Mouse (Mus musculus): ENCODE results near the gene Hs6st3. TPM values are rescaled to one million over a fixed set of nuclear protein-coding genes. Genes with fewer than 3 reads are reported as not detected.
"Not testable (repeated sequence)": the region's sequence is repeated elsewhere in the genome, so short reads cannot be mapped to it uniquely, and the experiment has no call there.

Gene Hs6st3
- polyA plus RNA-seq, 1 experiment from 2014 or later = not detected

GRCm38 (mm10) chr14:119544596-119544995 is 406.5 kb downstream of the Hs6st3 start:
- no peak for ATAC-seq
- H3K9me3 ChIP-seq (ENCODE audit: low read length) = no peaks in the 10 kb centered on the region
- H3K4me2 ChIP-seq (ENCODE audit: low read depth, low read length) = no peak overlapping the region
- no peak for TF ChIP-seq EP300 (IDR thresholded peaks at IDR 0.05; ENCODE audit: low read depth)
- no peak for TF ChIP-seq CTCF (IDR thresholded peaks at IDR 0.05; ENCODE audit: low read depth)
- no peak overlapping the region for H3K4me3 ChIP-seq (ENCODE audit: low read depth, low read length)
- H3K9ac ChIP-seq (replicated peaks) = no peak overlapping the region
- no peaks in the 10 kb centered on the region for H3K27me3 ChIP-seq (ENCODE audit: insufficient read depth, low read length)
- H3K27ac ChIP-seq (ENCODE audit: low read depth) = no peak overlapping the region
- H3K36me3 ChIP-seq (replicated peaks; ENCODE audit: insufficient read depth, low read length) = no peaks in the 10 kb centered on the region
- WGBS (ENCODE audit: insufficient replicate concordance) = 55% methylated on average over 3 of the region's 3 CpGs
- no peak for DNase-seq
- H3K4me1 ChIP-seq (ENCODE audit: insufficient read depth) = no peaks in the 10 kb centered on the region

- Histone ChIP-seq H3K4me3 (ENCODE audit: low read depth, low read length) (no peak overlapping the region), H3K27me3 (ENCODE audit: insufficient read depth, low read length) (no peaks in the 10 kb centered on the region), H3K4me2 (ENCODE audit: low read depth, low read length) (no peak overlapping the region), H3K36me3 (replicated peaks; ENCODE audit: insufficient read depth, low read length) (no peaks in the 10 kb centered on the region), H3K9ac (replicated peaks) (no peak overlapping the region), H3K9me3 (ENCODE audit: low read length) (no peaks in the 10 kb centered on the region), H3K27ac (ENCODE audit: low read depth) (no peak overlapping the region), H3K4me1 (ENCODE audit: insufficient read depth) (no peaks in the 10 kb centered on the region)
- DNase-seq = no peak
- TF ChIP-seq CTCF (IDR thresholded peaks at IDR 0.05; ENCODE audit: low read depth) (no peak), EP300 (IDR thresholded peaks at IDR 0.05; ENCODE audit: low read depth) (no peak)
- 71% methylated on average over 4 of the region's 4 CpGs for WGBS (ENCODE audit: insufficient replicate concordance)
- no peak for ATAC-seq
These were observed 420.2 kb downstream of the Hs6st3 start for GRCm38 (mm10) chr14:119558356-119558755.

GRCm38 (mm10) chr14:119582039-119582508 is 443.9 kb downstream of the Hs6st3 start:
- ATAC-seq (no peak), DNase-seq (no peak)
- Histone ChIP-seq H3K4me1 (ENCODE audit: insufficient read depth) (no peaks in the 10 kb centered on the region), H3K9me3 (ENCODE audit: low read length) (no peaks in the 10 kb centered on the region), H3K27ac (ENCODE audit: low read depth) (no peak overlapping the region), H3K4me3 (ENCODE audit: low read depth, low read length) (no peak overlapping the region), H3K36me3 (replicated peaks; ENCODE audit: insufficient read depth, low read length) (no peaks in the 10 kb centered on the region), H3K27me3 (ENCODE audit: insufficient read depth, low read length) (no peaks in the 10 kb centered on the region), H3K4me2 (ENCODE audit: low read depth, low read length) (no peak overlapping the region), H3K9ac (replicated peaks) (no peak overlapping the region)
- TF ChIP-seq CTCF (IDR thresholded peaks at IDR 0.05; ENCODE audit: low read depth) (no peak), EP300 (IDR thresholded peaks at IDR 0.05; ENCODE audit: low read depth) (no peak)
- WGBS (ENCODE audit: insufficient replicate concordance) = 59% methylated on average over 10 of the region's 10 CpGs

- TF ChIP-seq EP300 (IDR thresholded peaks at IDR 0.05; ENCODE audit: low read depth) = no peak
- no peak for TF ChIP-seq CTCF (IDR thresholded peaks at IDR 0.05; ENCODE audit: low read depth)
- Histone ChIP-seq H3K4me2 (ENCODE audit: low read depth, low read length) (no peak overlapping the region), H3K9ac (replicated peaks) (no peak overlapping the region), H3K9me3 (ENCODE audit: low read length) (no peaks in the 10 kb centered on the region), H3K36me3 (replicated peaks; ENCODE audit: insufficient read depth, low read length) (no peaks in the 10 kb centered on the region), H3K4me3 (ENCODE audit: low read depth, low read length) (no peak overlapping the region), H3K27ac (ENCODE audit: low read depth) (no peak overlapping the region), H3K27me3 (ENCODE audit: insufficient read depth, low read length) (no peaks in the 10 kb centered on the region), H3K4me1 (ENCODE audit: insufficient read depth) (no peaks in the 10 kb centered on the region)
- DNase-seq (no peak), ATAC-seq (no peak)
- WGBS (ENCODE audit: insufficient replicate concordance) = 60% methylated on average over 4 of the region's 4 CpGs
These were observed 446.9 kb downstream of the Hs6st3 start for GRCm38 (mm10) chr14:119585069-119585468.

GRCm38 (mm10) chr14:119587365-119587764 is 449.2 kb downstream of the Hs6st3 start:
- H3K4me2 ChIP-seq (ENCODE audit: low read depth, low read length); H3K9ac ChIP-seq (replicated peaks); H3K4me3 ChIP-seq (ENCODE audit: low read depth, low read length); ATAC-seq; H3K27ac ChIP-seq (ENCODE audit: low read depth); H3K36me3 ChIP-seq (replicated peaks; ENCODE audit: insufficient read depth, low read length); H3K9me3 ChIP-seq (ENCODE audit: low read length); DNase-seq; H3K4me1 ChIP-seq (ENCODE audit: insufficient read depth); H3K27me3 ChIP-seq (ENCODE audit: insufficient read depth, low read length): not testable (repeated sequence)
- WGBS (ENCODE audit: insufficient replicate concordance) = 80% methylated on average over 1 of the region's 1 CpGs

GRCm38 (mm10) chr14:119604327-119604726 is 466.2 kb downstream of the Hs6st3 start:
- Histone ChIP-seq H3K4me1 (ENCODE audit: insufficient read depth) (no peaks in the 10 kb centered on the region), H3K4me2 (ENCODE audit: low read depth, low read length) (no peak overlapping the region), H3K27ac (ENCODE audit: low read depth) (no peak overlapping the region), H3K36me3 (replicated peaks; ENCODE audit: insufficient read depth, low read length) (no peaks in the 10 kb centered on the region), H3K27me3 (ENCODE audit: insufficient read depth, low read length) (no peaks in the 10 kb centered on the region), H3K4me3 (ENCODE audit: low read depth, low read length) (no peak overlapping the region), H3K9ac (replicated peaks) (no peak overlapping the region), H3K9me3 (ENCODE audit: low read length) (no peaks in the 10 kb centered on the region)
- WGBS (ENCODE audit: insufficient replicate concordance) = 72% methylated on average over 14 of the region's 14 CpGs
- no peak for DNase-seq
- ATAC-seq = no peak
- TF ChIP-seq EP300 (IDR thresholded peaks at IDR 0.05; ENCODE audit: low read depth) = no peak
- TF ChIP-seq CTCF (IDR thresholded peaks at IDR 0.05; ENCODE audit: low read depth) = no peak

DNA sequence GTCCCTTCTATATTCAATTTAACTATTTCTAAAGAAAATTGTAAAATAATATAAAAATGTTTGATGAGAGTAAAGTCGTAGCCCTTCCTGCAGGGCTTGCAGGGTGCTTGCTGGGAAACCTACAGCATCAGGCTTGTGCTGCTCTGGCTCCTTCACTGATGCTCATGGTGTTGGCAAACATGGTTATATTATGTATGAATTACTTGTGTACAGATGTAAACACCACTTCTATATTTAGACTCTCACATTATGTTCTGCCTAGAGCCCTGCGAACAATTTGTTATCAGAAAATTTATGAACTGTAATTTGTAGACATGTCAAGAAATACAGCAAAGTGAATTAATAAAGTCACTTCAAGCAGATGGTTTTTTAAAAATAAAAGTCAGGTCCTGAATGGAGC is 474.7 kb downstream of the Hs6st3 start:
- WGBS (ENCODE audit: insufficient replicate concordance) = 77% methylated on average over 2 of the region's 2 CpGs
- H3K9ac ChIP-seq (replicated peaks) = no peak overlapping the region
- no peaks in the 10 kb centered on the region for H3K9me3 ChIP-seq (ENCODE audit: low read length)
- H3K4me2 ChIP-seq (ENCODE audit: low read depth, low read length) = no peak overlapping the region
- no peaks in the 10 kb centered on the region for H3K27me3 ChIP-seq (ENCODE audit: insufficient read depth, low read length)
- TF ChIP-seq CTCF (IDR thresholded peaks at IDR 0.05; ENCODE audit: low read depth) (no peak), EP300 (IDR thresholded peaks at IDR 0.05; ENCODE audit: low read depth) (no peak)
- no peak for DNase-seq
- H3K27ac ChIP-seq (ENCODE audit: low read depth) = no peak overlapping the region
- no peak for ATAC-seq
- H3K4me1 ChIP-seq (ENCODE audit: insufficient read depth) = no peaks in the 10 kb centered on the region
- no peak overlapping the region for H3K4me3 ChIP-seq (ENCODE audit: low read depth, low read length)
- H3K36me3 ChIP-seq (replicated peaks; ENCODE audit: insufficient read depth, low read length) = no peaks in the 10 kb centered on the region
